Mouse (Mus musculus) gastrocnemius, adult 8-10 months (tissue): ENCODE results near the gene Ufsp2. TPM values are rescaled to one million over a fixed set of nuclear protein-coding genes. Genes with fewer than 3 reads are reported as not detected.

Experiments
- DNase-seq, 2 experiments: peaks; one replicate each; pipeline ENCODE4 v3.0.0; 2022; ENCODE audit warnings: low spot score in 2 of 2
- total RNA-seq, 4 experiments: library from RNA; stranded (reverse); gene quantifications; 2 replicates each; pipeline ENCODE4 v1.2.4; 2022

Ufsp2 gene
- total RNA-seq: 10 to 100 TPM; 37.2 to 41.5 (median 39.0) TPM

- peak; percentile 93 for DNase-seq
Measured at GRCm38 (mm10) chr8:45975126-45975836, at the start of gene Ufsp2, which contains the start of gene 1700029J07Rik. Ufsp2 (plus strand) TSS chr8:45975528. 1700029J07Rik (minus strand) TSS chr8:45975252.

- DNase-seq: peak; percentile 93 to 94
Measured at GRCm38 (mm10) chr8:45934582-45935014, 40.7 kb upstream of the Ufsp2 start, which contains the start of gene Ccdc110. Ccdc110 (plus strand) TSS chr8:45934619.

- DNase-seq: no peak
Measured at GRCm38 (mm10) chr8:45936986-45937385, 38.3 kb upstream of the Ufsp2 start.

GRCm38 (mm10) chr8:45946283-45946682, 29.0 kb upstream of the Ufsp2 start:
- no peak for DNase-seq

GRCm38 (mm10) chr8:45950622-45951021, 24.7 kb upstream of the Ufsp2 start:
- DNase-seq: no peak

- no peak for DNase-seq
Measured at GRCm38 (mm10) chr8:45970894-45971293, 4.4 kb upstream of the Ufsp2 start.

GRCm38 (mm10) chr8:45973988-45974505, 1.3 kb upstream of the Ufsp2 start:
- no peak for DNase-seq

- DNase-seq: no peak
Measured at GRCm38 (mm10) chr8:45975837-45976468, 625 bp downstream of the Ufsp2 start.

GRCm38 (mm10) chr8:45986665-45987064, 11.3 kb downstream of the Ufsp2 start:
- no peak for DNase-seq

GRCm38 (mm10) chr8:45988189-45988588, 12.9 kb downstream of the Ufsp2 start:
- no peak for DNase-seq

GRCm38 (mm10) chr8:45990631-45991310, 15.4 kb downstream of the Ufsp2 start:
- DNase-seq: no peak

GRCm38 (mm10) chr8:45994111-45994510, 18.8 kb downstream of the Ufsp2 start:
- DNase-seq: no peak

- no peak for DNase-seq
Measured at GRCm38 (mm10) chr8:45995576-45995975, 20.2 kb downstream of the Ufsp2 start.

GRCm38 (mm10) chr8:45998228-45998627, 22.9 kb downstream of the Ufsp2 start:
- DNase-seq: no peak

GRCm38 (mm10) chr8:45999138-45999783, 23.9 kb downstream of the Ufsp2 start, which contains the start of gene Lrp2bp:
Lrp2bp (plus strand) TSS chr8:45999303.
- DNase-seq: peak in 1 of 2 experiments; percentile 8

GRCm38 (mm10) chr8:45999784-46000705, 24.7 kb downstream of the Ufsp2 start:
- DNase-seq: peak; percentile 98 to 99

- DNase-seq: no peak
Measured at GRCm38 (mm10) chr8:46005596-46005995, 30.3 kb downstream of the Ufsp2 start, which contains the start of gene Ankrd37. Ankrd37 (minus strand) TSS chr8:46005707.

- no peak for DNase-seq
Measured at GRCm38 (mm10) chr8:46007050-46007672, 31.8 kb downstream of the Ufsp2 start.

- DNase-seq: peak in 1 of 2 experiments; percentile 20
Measured at GRCm38 (mm10) chr8:46010306-46010705, 35.0 kb downstream of the Ufsp2 start.
